Mouse (Mus musculus) frontal cortex, adult 2 months (tissue): ENCODE measurements around the gene Itgb1bp1. TPM values are rescaled to one million over a fixed set of nuclear protein-coding genes. Genes with fewer than 3 reads are reported as not detected.

ENCODE experiments used
- DNase-seq, 2 experiments: peaks; one replicate each; pipeline ENCODE4 v3.0.0; 2022; ENCODE audit warnings: low spot score in 1 of 2; ENCODE audit errors: extremely low spot score in 1 of 2
- polyA plus RNA-seq: library from polyadenylated mRNA; depleted of rRNA; stranded (reverse); fragments of >200 nt; gene quantifications from 2 replicates; pipeline ENCODE4 v1.2.3, GENCODE M21; 2012; rRNA removed

Itgb1bp1 gene
- 27.2 and 29.5 TPM in 2 replicates for polyA plus RNA-seq

GRCm38 (mm10) chr12:21286243-21286622 is at the start of gene Itgb1bp1:
TSS of gene Itgb1bp1 (minus strand) at chr12:21286284.
- peak; percentile 96 to 99 for DNase-seq

DNA sequence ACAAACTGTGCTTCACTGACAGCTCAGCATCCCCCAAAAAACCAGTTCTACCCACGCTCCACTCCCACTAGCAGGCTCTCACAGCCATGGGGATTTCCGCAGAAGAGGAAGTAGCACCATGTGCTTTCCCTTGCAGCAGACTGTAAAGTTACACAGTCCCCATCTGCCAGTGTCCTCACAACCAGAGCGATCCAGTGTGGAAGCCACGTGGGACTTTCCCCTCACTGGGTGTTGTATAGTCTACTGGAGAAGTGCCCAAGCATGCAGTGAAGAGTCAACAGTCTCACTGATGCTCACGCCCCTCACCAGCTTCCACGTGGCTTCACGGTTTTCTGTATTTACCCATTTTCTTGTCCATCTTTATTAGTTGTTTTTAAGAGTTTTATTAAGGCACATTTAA is 49.8 kb upstream of the Itgb1bp1 start:
- peak in 1 of 2 experiments; percentile 72 for DNase-seq

DNA sequence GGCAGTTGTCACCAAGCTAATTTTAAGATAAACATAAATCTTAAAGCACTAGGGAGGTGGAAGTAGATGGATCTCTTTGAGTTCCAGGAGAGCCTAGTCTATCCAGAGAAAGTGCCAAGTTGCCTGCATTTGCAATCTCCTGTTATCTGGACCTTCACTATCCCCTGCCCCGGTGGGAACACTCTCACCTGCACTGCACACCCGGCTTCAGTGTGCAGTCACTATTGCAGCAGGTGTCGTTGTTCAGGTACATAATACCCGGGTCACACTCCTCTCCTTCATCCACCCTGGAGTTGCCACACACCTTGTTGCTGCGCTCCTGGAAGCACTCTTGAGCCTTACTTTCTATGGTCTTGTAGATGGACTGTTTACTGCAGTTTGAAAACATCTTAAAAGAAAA is 47.7 kb upstream of the Itgb1bp1 start:
- DNase-seq = no peak

GRCm38 (mm10) chr12:21333021-21333420 is 46.9 kb upstream of the Itgb1bp1 start:
- no peak for DNase-seq

DNA sequence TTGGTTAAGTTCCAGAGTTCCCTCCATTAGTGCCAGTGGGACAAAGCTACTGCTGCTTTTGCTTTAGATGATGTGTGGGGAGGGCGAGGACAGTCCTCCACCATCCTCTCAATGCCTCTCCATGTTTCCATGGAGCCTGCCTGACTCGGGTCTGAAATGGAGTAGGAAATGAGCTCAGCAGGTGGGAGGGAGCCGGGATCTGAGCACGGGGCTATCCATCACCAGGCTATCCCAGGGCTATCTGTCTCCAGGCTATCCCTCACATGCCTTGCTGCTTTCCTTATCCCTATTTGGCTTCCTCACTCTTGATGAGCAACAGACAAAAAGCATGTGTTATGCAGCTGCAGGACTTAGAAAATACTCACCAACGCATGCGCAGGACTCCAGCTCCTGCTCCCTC is 45.6 kb upstream of the Itgb1bp1 start:
- DNase-seq = no peak

GRCm38 (mm10) chr12:21330961-21331576 is 45.0 kb upstream of the Itgb1bp1 start:
- peak; percentile 31 to 66 for DNase-seq

DNA sequence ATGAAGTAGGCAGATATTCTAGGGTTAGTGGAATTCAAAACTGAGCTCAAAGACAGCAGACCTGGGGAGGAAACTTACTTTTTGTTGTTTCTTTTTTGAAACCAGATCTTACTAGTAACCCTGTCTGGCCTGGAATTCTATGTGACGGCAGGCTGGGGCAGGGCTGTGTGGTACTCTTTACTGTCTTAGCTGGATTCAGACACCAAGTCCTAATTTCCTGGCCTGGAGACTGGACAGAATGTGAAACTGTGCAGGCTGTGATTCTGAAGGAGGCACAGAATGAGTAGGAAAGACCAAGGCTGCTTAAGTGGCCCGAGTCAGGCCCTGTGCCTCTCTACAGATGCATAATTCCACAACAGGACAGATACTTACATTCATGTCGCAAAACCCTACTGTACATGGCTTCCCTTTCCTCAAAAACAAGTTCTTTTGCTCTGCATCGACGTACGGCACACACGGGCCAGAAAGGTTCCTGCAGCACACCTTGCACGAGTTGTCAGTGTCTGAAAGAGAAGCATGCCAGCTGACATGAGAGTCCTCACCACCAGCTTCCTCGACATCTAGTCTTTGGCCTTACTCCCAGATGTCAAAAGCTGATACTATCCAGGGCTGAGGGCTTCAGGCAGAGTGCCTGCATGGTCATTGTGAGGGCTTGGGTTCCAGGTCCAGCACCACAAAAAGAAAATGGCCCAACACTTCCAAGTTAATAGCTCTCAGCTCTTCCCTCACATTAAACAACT is 43.7 kb upstream of the Itgb1bp1 start:
- no peak for DNase-seq

DNA sequence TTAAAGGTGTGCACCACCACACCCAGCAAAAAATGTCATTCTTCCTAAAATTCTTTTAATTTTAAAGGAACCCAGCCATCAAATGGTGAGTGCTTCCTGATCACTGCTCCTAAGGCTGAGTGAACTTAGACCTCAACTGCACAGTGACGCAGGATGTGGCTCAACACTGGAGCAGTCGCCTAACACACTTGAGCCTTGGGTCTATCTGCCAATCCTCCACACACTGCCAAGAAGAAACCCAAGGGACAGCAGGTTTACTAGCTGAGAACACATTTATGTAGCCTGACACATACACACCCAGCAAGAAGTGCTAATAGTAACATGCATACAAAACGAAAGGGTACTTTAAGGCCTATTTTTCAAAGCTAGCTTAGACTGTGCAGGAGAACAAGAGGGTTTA is 40.2 kb upstream of the Itgb1bp1 start:
- DNase-seq = no peak

- DNase-seq = no peak
Measured at GRCm38 (mm10) chr12:21325266-21325665, 39.2 kb upstream of the Itgb1bp1 start.

- DNase-seq = no peak
Measured at GRCm38 (mm10) chr12:21324101-21324500, 38.0 kb upstream of the Itgb1bp1 start.

DNA sequence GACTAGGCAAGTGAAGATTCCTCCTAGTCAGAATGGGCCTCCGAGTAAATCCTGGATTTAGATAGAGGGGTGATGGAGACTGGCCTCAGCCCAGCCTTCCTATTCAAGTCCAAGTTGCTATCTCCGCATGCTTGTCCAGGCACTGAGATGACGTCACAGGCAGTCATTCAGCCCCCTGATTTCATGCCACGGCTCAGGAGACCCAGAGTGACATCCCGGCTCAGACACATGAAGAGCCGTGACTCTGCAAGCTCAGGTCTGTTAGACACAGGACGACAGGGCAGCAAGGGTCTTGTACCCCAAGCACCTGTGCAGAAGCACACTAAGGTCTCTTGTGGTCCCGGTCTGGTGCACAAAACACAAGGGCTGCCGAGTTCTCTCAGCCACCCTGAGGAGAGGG is 36.8 kb upstream of the Itgb1bp1 start:
- DNase-seq = no peak

DNA sequence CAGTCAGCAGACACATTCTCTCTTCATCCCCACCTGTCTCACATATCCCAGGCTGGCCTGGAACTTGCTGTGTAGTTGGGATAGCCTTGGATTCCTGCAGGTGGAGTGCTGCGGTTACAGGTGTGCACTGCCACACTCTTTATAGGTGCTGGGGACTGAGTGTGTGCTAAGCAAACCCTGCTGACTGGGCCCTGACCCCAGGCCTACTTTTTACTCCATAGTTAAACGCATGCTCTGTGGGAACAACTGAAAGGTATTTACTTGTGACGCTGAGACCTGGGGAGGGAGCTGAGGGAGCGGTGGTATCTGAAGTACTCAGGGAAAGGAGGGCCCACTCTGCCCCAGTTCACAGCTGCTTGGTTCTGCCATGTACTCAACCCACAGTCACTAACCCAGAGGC is 36.2 kb upstream of the Itgb1bp1 start:
- no peak for DNase-seq

DNA sequence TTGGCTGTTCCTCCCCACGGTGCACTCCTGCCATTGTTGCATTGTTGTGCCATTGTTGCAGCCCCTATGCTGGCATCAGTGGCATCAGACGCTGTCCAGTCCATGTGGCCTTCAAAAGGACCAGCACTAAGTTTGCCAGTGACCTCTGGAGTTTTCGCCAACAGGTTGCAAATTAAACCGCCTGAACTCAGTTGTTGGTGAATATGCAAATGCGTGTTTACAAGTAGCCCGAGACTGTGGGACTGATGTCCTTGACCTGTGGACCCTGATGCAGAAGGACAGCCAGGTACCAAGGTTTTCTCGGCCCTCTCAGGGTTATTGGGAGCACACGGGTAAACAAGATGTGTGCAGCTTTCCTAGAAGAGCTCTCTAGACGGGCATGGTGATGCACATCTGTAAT is 35.1 kb upstream of the Itgb1bp1 start:
- DNase-seq = no peak

DNA sequence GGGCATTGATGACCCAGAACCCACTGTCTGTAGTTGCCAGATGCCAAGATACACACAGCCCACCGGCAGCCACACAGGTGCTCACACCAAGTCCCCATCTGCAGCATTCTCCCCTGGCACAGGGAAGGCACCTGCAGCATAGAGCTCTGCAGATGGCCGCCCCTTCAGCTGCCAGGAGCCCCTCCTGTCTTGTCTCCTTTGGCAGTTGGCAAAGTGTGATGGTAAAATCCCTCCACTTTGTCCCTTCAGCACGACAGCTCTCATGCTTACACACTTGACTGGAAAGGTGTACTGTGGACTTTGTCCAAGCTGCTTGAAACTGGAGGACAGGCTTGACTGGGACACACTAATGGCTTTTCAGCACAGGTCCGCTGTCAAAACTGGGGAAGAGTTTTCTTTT is 34.2 kb upstream of the Itgb1bp1 start:
- no peak for DNase-seq

GRCm38 (mm10) chr12:21318143-21318895 is 32.2 kb upstream of the Itgb1bp1 start:
- peak in 1 of 2 experiments; percentile 79 for DNase-seq

GRCm38 (mm10) chr12:21316869-21317265 is 30.8 kb upstream of the Itgb1bp1 start:
- peak in 1 of 2 experiments; percentile 30 for DNase-seq

GRCm38 (mm10) chr12:21315923-21316868 is 30.1 kb upstream of the Itgb1bp1 start, which contains the start of gene Iah1:
TSS of gene Iah1 (plus strand) at chr12:21316389.
- DNase-seq = peak; percentile 46 to 79

- DNase-seq = no peak
Measured at GRCm38 (mm10) chr12:21312201-21312600, 26.1 kb upstream of the Itgb1bp1 start.

GRCm38 (mm10) chr12:21306721-21307120 is 20.6 kb upstream of the Itgb1bp1 start:
- no peak for DNase-seq

GRCm38 (mm10) chr12:21305741-21306140 is 19.7 kb upstream of the Itgb1bp1 start:
- DNase-seq = no peak
